Mouse (Mus musculus) limb, embryonic 10.5 days (tissue): ENCODE results near the gene Gipc3. TPM values are rescaled to one million over a fixed set of nuclear protein-coding genes. Genes with fewer than 3 reads are reported as not detected.

Experiments used
- DNase-seq: peaks from one replicate; pipeline ENCODE4 v3.0.0-alpha.2; 2017; ENCODE audit warnings: low spot score
- H3K27ac ChIP-seq: fragments of 300-500 bp; sonication (generic); 2 replicates; pipeline ENCODE4 v1.5.1; 2016; ENCODE audit warnings: mild to moderate bottlenecking
- H3K27me3 ChIP-seq: fragments of 300-500 bp; sonication (generic); 2 replicates; pipeline ENCODE4 v1.6.1; 2016; ENCODE audit warnings: low read depth, mild to moderate bottlenecking; ENCODE audit not compliant: poor library complexity, severe bottlenecking
- H3K36me3 ChIP-seq: fragments of 300-500 bp; sonication (generic); 2 replicates; pipeline ENCODE4 v1.6.1; 2016; ENCODE audit warnings: mild to moderate bottlenecking, moderate library complexity
- H3K4me1 ChIP-seq: fragments of 300-500 bp; sonication (generic); 2 replicates; pipeline ENCODE4 v1.6.1; 2016
- H3K4me3 ChIP-seq: fragments of 300-500 bp; sonication (generic); 2 replicates; pipeline ENCODE4 v1.5.1; 2016; ENCODE audit warnings: mild to moderate bottlenecking, moderate library complexity
- H3K9me3 ChIP-seq: fragments of 300-500 bp; sonication (generic); replicated peaks from 2 replicates; pipeline ENCODE4 v1.6.1; 2016; ENCODE audit warnings: mild to moderate bottlenecking
- WGBS: fragments of 180-500 bp; shearing (Covaris S2); methylation state at CpG from one replicate; pipeline ENCODE4 v1.1.7; 2016; 5-methylcytosine and 5-hydroxymethylcytosine counted together
- polyA plus RNA-seq: library from polyadenylated mRNA; unstranded; fragments of >200 nt; fragmentation: Nextera tagmentation; extraction: Ambion mirVana; gene quantifications from 2 replicates; pipeline ENCODE4 v1.2.1, GENCODE M21; 2016

The Gipc3 gene
- 0.09 TPM in 1 of 2 replicates, not detected in the other for polyA plus RNA-seq

DNA sequence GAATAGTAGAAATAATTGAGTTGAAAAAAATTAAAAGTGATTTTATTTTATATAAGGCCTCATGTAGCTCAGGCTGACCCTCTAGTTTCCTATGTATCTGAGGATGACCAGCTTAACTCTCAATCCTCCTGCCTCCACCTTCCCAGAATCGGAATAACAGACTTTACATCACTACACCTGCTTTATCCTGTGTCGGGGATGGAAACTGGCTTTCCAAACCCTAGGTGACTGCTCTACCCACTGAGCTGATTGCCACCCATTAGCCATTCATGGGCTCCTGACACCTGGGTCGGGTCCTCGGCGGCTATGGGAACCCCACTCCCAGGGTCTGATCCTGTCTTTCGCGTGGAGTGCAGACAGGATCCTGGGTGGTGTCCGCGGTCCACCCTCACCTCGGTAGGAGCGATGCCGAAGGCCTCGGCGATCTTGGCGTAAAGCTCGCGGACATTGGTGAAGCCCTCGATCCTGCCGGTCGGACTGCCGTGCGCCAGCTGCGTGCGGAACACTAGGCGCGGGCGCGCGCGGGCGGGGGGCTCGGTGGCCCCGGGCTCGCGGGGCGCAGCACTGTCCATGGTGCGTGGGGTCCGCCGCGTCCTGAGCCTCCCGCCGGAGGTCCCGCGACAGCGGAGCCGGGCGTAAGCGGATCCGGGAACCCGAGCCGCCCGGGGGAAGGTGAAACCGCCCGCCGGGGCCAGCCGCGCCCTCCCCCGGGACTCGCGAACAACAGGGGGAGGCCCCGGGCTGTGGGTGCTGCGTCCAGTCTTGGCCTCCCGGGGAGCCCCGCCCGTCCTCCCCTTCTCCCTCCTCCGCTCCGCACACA is at the start of gene Gipc3:
Gene Gipc3 (minus strand): TSS at position 581 of the 820 bp plus-strand sequence.
- peak within 1 kb of the TSS; percentile 54 for H3K4me3 ChIP-seq
- H3K27me3 ChIP-seq, result peaks cover 87% of the 10 kb centered on the region
- no peak for DNase-seq
- no peaks in the 10 kb centered on the region for H3K9me3 ChIP-seq
- H3K36me3 ChIP-seq, result peaks cover 20% of the 10 kb centered on the region
- 7% methylated on average over 67 of the region's 67 CpGs for WGBS
- H3K27ac ChIP-seq, result peak within 1 kb of the TSS; percentile 58; the same call in 1 of the 2 replicates
- peaks cover 41% of the 10 kb centered on the region for H3K4me1 ChIP-seq

DNA sequence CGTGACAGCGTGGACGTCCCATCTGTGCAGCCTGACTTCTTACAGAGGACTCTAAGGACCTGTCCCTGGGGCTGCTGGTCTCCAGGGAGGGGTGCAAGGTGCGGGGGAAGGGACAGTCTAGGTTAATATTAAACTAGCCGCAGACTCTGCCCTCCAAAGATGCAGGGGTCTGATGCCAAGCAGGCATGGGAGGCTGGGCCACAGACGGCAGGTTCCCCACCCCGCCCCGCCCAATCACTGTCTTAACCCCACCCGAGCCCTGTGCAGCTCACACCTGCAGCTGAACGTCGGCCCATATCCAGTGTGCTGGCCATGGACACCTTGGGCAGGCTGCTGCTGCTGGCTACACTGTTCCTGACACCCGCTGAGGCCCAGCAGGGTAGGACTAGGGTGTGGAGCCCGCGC is 49.7 kb upstream of the Gipc3 start, which contains the start of gene Smim24:
Gene Smim24 (plus strand): TSS at position 271 of the 405 bp plus-strand sequence.
- H3K27me3 ChIP-seq, result peaks cover 16% of the 10 kb centered on the region
- peaks cover 35% of the 10 kb centered on the region for H3K36me3 ChIP-seq
- H3K4me3 ChIP-seq, result peak within 1 kb of the TSS; percentile 43
- no peaks in the 10 kb centered on the region for H3K9me3 ChIP-seq
- H3K4me1 ChIP-seq, result peaks cover 26% of the 10 kb centered on the region
- WGBS, result 64% methylated on average over 14 of the region's 14 CpGs
- peak within 1 kb of the TSS; percentile 73 for H3K27ac ChIP-seq
- DNase-seq, result no peak

- Histone ChIP-seq H3K27ac (no peak overlapping the region), H3K36me3 (peaks cover 40% of the 10 kb centered on the region), H3K4me3 (no peak overlapping the region), H3K4me1 (peaks cover 26% of the 10 kb centered on the region), H3K27me3 (peaks cover 11% of the 10 kb centered on the region), H3K9me3 (no peaks in the 10 kb centered on the region)
- no peak for DNase-seq
- WGBS, result 86% methylated on average over 6 of the region's 6 CpGs
These were observed 49.2 kb upstream of the Gipc3 start for GRCm38 (mm10) chr10:81392270-81392669.

GRCm38 (mm10) chr10:81390678-81390965 is 47.6 kb upstream of the Gipc3 start:
- 91% methylated on average over 13 of the region's 13 CpGs for WGBS
- Histone ChIP-seq H3K27ac (no peak overlapping the region), H3K27me3 (no peaks in the 10 kb centered on the region), H3K9me3 (no peaks in the 10 kb centered on the region), H3K36me3 (peaks cover 57% of the 10 kb centered on the region), H3K4me1 (peaks cover 29% of the 10 kb centered on the region), H3K4me3 (no peak overlapping the region)
- DNase-seq, result no peak

DNA sequence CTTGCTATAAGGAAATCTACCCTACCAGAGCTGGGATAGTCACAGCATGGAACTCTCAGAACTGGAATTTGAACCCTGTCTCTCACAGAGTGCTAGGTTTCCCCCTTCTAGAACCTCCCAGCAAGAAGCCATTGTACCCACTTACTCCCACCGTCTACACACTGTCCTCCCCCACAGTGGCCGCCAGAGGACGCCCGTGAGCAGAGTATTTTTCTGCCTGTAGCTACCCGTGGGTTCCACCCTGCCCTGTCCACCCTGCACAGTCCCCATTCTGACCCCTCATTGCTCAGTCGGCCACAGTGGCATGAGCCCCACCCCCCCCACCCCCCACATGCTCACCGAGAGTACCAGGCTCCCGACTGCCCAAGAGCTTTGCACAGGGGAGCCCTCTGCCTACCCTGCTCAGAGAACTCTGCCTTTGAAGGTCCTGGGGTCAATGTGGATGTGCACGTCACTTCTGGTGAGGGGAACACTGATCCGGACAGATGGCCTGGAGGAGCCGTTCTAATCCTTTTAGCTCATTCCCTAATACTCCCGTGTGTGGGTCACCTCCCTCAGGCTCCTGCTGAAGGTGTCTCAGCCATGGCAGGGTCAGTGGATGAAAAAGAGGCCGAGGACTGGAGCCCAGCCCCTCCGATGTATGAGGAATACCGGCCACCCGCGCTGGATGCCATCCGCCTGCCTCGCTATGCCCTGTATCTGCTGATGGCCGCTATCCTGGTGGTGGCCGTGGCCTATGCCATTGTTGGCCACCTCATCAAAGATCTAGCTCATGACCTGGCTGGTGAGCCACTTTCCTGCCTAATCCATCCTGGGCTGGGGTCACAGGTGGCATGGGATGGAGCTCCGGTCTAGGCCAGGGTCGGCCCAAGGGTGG is 47.0 kb upstream of the Gipc3 start:
- H3K4me1 ChIP-seq, result peaks cover 35% of the 10 kb centered on the region
- H3K36me3 ChIP-seq, result peaks cover 57% of the 10 kb centered on the region
- H3K27me3 ChIP-seq, result no peaks in the 10 kb centered on the region
- 64% methylated on average over 23 of the region's 23 CpGs for WGBS
- 0 out of 2 replicates have a peak overlapping the region, but pooled peaks have one; percentile 6 for H3K27ac ChIP-seq
- DNase-seq, result peak; percentile 85
- H3K4me3 ChIP-seq, result no peak overlapping the region
- no peaks in the 10 kb centered on the region for H3K9me3 ChIP-seq

GRCm38 (mm10) chr10:81389373-81389772 is 46.3 kb upstream of the Gipc3 start:
- DNase-seq, result no peak
- H3K27me3 ChIP-seq, result no peaks in the 10 kb centered on the region
- H3K4me1 ChIP-seq, result peaks cover 39% of the 10 kb centered on the region
- no peaks in the 10 kb centered on the region for H3K9me3 ChIP-seq
- 67% methylated on average over 3 of the region's 3 CpGs for WGBS
- no peak overlapping the region for H3K27ac ChIP-seq
- peaks cover 57% of the 10 kb centered on the region for H3K36me3 ChIP-seq
- H3K4me3 ChIP-seq, result no peak overlapping the region

DNA sequence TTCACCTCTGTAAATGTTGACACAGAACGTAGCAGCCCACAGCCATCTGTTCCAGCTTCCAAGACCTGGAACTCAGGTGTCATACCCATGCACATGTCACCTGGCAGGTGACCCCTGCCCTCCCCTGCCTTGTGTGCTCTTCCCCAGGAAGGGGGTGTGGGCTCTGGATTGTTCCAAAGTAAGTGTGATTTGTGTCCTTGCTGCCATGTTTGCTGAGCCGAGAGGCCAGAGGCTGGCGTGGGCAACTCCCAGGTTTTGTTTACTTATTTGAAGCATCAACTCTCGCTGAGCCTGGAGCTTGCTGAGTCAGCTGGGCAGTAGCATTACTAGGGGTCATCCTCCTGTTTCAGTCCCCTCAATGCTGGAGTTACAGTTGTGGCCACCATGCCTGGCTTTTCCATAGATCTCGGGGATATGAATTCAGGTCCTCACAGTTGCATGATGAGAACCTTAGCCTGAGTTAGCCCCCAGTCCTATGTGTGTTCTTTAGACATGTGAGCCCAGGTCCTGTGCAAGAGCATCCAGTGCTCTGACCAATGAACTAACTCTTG is 45.5 kb upstream of the Gipc3 start, which contains the start of gene Gm48552:
Gene Gm48552 (plus strand): TSS at position 501 of the 551 bp plus-strand sequence.
- Histone ChIP-seq H3K27ac (no peak within 1 kb of the TSS), H3K36me3 (peaks cover 57% of the 10 kb centered on the region), H3K4me1 (peaks cover 33% of the 10 kb centered on the region), H3K4me3 (0 out of 2 replicates have a peak within 1 kb of the TSS, but pooled peaks have one; percentile 3), H3K9me3 (no peaks in the 10 kb centered on the region), H3K27me3 (no peaks in the 10 kb centered on the region)
- no peak for DNase-seq
- WGBS, result 91% methylated on average over 5 of the region's 5 CpGs

DNA sequence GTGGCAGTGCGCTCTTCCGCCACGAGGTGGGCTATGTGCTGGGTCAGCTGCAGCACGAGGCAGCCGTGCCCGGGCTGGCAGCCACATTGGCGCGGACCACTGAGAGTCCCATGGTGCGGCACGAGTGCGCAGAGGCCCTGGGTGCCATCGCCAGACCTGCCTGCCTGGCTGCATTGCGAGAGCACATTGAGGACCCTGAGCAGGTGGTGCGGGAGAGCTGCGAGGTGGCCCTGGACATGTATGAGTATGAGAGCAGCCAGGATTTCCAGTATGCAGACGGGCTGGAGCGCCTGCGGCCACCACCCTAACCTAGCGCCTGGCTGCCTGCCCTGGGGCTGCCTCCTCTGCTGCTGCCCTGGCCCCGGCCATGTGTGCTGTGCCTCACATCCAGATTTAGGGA is 44.6 kb upstream of the Gipc3 start:
- DNase-seq, result no peak
- WGBS, result 95% methylated on average over 20 of the region's 20 CpGs
- Histone ChIP-seq H3K4me1 (peaks cover 24% of the 10 kb centered on the region), H3K9me3 (no peaks in the 10 kb centered on the region), H3K4me3 (0 out of 2 replicates have a peak overlapping the region, but pooled peaks have one; percentile 3), H3K27ac (no peak overlapping the region), H3K27me3 (no peaks in the 10 kb centered on the region), H3K36me3 (peaks cover 57% of the 10 kb centered on the region)

GRCm38 (mm10) chr10:81385603-81386306 is 42.7 kb upstream of the Gipc3 start:
- Histone ChIP-seq H3K9me3 (no peaks in the 10 kb centered on the region), H3K27me3 (no peaks in the 10 kb centered on the region), H3K36me3 (peaks cover 51% of the 10 kb centered on the region), H3K27ac (no peak overlapping the region), H3K4me1 (peaks cover 19% of the 10 kb centered on the region), H3K4me3 (peak overlapping the region; percentile 89)
- 88% methylated on average over 22 of the region's 22 CpGs for WGBS
- DNase-seq, result no peak

DNA sequence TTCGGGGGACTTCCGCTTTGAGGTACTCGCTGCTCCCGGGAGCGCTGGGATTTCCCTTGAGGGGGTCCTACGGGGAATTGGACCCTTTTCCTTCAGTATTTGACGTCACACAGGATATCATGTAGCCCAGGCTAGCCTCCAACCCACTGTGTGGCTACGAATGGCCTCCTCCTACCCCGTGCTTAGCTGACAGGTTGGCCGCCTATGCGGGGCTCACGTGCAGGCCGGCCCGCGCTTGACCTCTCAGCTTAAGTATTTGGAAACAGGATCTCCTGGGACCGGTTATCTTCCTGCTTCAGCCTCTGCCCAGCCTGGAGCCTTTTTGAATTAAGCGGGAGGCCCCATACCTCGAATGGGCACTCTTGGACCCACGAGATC is 41.5 kb upstream of the Gipc3 start:
- Histone ChIP-seq H3K27ac (peak overlapping the region; percentile 87), H3K4me1 (peaks cover 15% of the 10 kb centered on the region), H3K4me3 (peak overlapping the region; percentile 89), H3K27me3 (no peaks in the 10 kb centered on the region), H3K9me3 (no peaks in the 10 kb centered on the region), H3K36me3 (peaks cover 39% of the 10 kb centered on the region)
- DNase-seq, result no peak
- WGBS, result under 1% methylated on average over 19 of the region's 19 CpGs

DNA sequence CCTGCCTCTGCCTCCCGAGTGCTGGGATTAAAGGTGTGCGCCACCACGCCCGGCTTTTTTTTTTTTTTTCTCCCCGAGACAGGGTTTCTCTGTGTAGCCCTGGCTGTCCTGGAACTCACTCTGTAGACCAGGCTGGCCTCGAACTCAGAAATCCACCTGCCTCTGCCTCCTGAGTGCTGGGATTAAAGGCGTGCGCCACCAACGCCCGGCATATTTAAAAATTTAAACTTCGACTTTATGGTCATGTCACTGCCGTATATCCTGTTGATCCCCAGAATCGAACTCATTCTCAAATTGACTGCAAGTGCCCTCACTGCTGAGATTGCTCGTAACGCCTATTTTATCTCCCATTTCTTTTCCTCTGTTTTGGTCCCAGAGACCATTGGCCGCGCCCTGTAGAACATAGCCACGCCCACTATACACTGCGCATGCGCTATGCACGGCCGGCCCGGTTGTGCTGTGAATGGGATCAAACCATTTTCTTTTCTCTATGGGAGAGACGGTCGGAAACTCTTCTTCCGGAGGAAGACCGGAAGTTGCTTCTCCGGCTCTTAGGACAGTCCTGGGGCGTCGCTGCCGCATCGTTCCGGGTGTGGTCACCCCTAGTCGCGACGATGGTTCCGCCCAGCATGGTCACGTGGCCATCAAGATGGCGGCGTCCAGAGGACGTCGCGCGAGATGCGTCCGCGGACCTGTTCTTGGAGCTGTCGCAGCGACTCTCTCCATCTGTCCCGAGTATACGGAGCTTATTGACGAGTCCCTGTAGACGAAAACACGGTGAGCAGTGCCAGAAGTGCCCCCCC is 40.9 kb upstream of the Gipc3 start, which contains the start of the genes Dohh and Gm48551:
Gene Dohh (plus strand): TSS at position 627 of the 803 bp plus-strand sequence.
Gene Gm48551 (plus strand): TSS at position 665 of the 803 bp plus-strand sequence.
- Histone ChIP-seq H3K9me3 (no peaks in the 10 kb centered on the region), H3K27me3 (no peaks in the 10 kb centered on the region), H3K4me1 (peaks cover 17% of the 10 kb centered on the region), H3K27ac (peak within 1 kb of the TSS; percentile 87), H3K36me3 (peaks cover 34% of the 10 kb centered on the region), H3K4me3 (peak within 1 kb of the TSS; percentile 89)
- 9% methylated on average over 54 of the region's 54 CpGs for WGBS
- DNase-seq, result peak; percentile 99
